8 mouse cellular contexts compared by ENCODE assay signal in genomic region chr5:100498436-100499180, GRCm38 (mm10). TPM values are rescaled to one million over a fixed set of nuclear protein-coding genes. Genes with fewer than 3 reads are reported as not detected.
DNase-seq lines count a peak whose midpoint lies in the region; ATAC-seq and TF ChIP-seq lines count a peak whose summit lies in the region.

No protein-coding gene starts in this region.

- H3K36me3 ChIP-seq in embryonic facial prominence, embryonic 11.5 days (replicated peaks; ENCODE audit: control insufficient read depth, insufficient read depth, low read depth, low read length) = no peaks in the 10 kb centered on the region
- no peaks in the 10 kb centered on the region for H3K36me3 ChIP-seq in limb, embryonic 12.5 days
- H3K36me3 ChIP-seq in midbrain, embryonic 13.5 days = no peaks in the 10 kb centered on the region
- H3K36me3 ChIP-seq in small intestine, adult 2 months (ENCODE audit: control insufficient read depth, insufficient read depth, low read length) = no peaks in the 10 kb centered on the region

- peak overlapping the region; percentile 90 for H3K4me2 ChIP-seq in embryonic facial prominence, embryonic 11.5 days (ENCODE audit: low read depth, low read length)
- H3K4me2 ChIP-seq in limb, embryonic 12.5 days = peak overlapping the region; percentile 92
- H3K4me2 ChIP-seq in midbrain, embryonic 13.5 days (replicated peaks) = peak overlapping the region; percentile 94

- H3K9me3 ChIP-seq in embryonic facial prominence, embryonic 11.5 days (replicated peaks; ENCODE audit: control insufficient read depth, low read length) = no peaks in the 10 kb centered on the region
- no peaks in the 10 kb centered on the region for H3K9me3 ChIP-seq in limb, embryonic 12.5 days
- no peaks in the 10 kb centered on the region for H3K9me3 ChIP-seq in midbrain, embryonic 13.5 days

- peak overlapping the region; percentile 59 for H3K4me3 ChIP-seq in embryonic facial prominence, embryonic 11.5 days (ENCODE audit: low read depth, low read length)
- peak overlapping the region; percentile 80 for H3K4me3 ChIP-seq in limb, embryonic 12.5 days (replicated peaks)
- peak overlapping the region; percentile 90 for H3K4me3 ChIP-seq in midbrain, embryonic 13.5 days (replicated peaks)
- H3K4me3 ChIP-seq in small intestine, adult 2 months (ENCODE audit: low read depth, low read length) = peak overlapping the region; percentile 78

- H3K27me3 ChIP-seq in embryonic facial prominence, embryonic 11.5 days (ENCODE audit: control insufficient read depth, insufficient read depth, low read length) = no peaks in the 10 kb centered on the region
- H3K27me3 ChIP-seq in limb, embryonic 12.5 days = no peaks in the 10 kb centered on the region
- H3K27me3 ChIP-seq in midbrain, embryonic 13.5 days = no peaks in the 10 kb centered on the region
- no peaks in the 10 kb centered on the region for H3K27me3 ChIP-seq in small intestine, adult 2 months (ENCODE audit: control insufficient read depth, insufficient read depth, low read length)

- ATAC-seq in embryonic facial prominence, embryonic 11.5 days (replicated peaks; ENCODE audit: insufficient number of reproducible peaks, low FRiP score, low TSS enrichment, low read depth) = peak; percentile 54
- peak; percentile 75 for ATAC-seq in limb, embryonic 12.5 days (ENCODE audit: insufficient number of reproducible peaks, insufficient read depth, low FRiP score, low TSS enrichment, low read depth)
- peak; percentile 74 for ATAC-seq in midbrain, embryonic 13.5 days

- no peak for TF ChIP-seq POLR2A in small intestine, adult 2 months (IDR thresholded peaks at IDR 0.05; ENCODE audit: low read depth, low read length)

- DNase-seq in layer of hippocampus, adult 11-12 months (ENCODE audit: low spot score) = peak; percentile 68
- no peak for DNase-seq in layer of hippocampus, adult 9-10 months (ENCODE audit: low spot score)
- DNase-seq in embryonic facial prominence, embryonic 11.5 days (ENCODE audit: low spot score) = peak; percentile 74
- peak; percentile 98 for DNase-seq in heart, adult 11 months
- DNase-seq in kidney, adult 11 months = peak; percentile 76

- no peaks in the 10 kb centered on the region for H3K4me1 ChIP-seq in embryonic facial prominence, embryonic 11.5 days (ENCODE audit: control insufficient read depth, insufficient read depth, low read length)
- H3K4me1 ChIP-seq in limb, embryonic 12.5 days (replicated peaks) = peaks cover 20% of the 10 kb centered on the region
- H3K4me1 ChIP-seq in midbrain, embryonic 13.5 days (replicated peaks) = peaks cover 26% of the 10 kb centered on the region
- no peaks in the 10 kb centered on the region; the same call in 1 of the 2 replicates for H3K4me1 ChIP-seq in small intestine, adult 2 months (ENCODE audit: control insufficient read depth, insufficient read depth, insufficient read length, low read length)

- no peak for TF ChIP-seq CTCF in small intestine, adult 2 months (IDR thresholded peaks at IDR 0.05; ENCODE audit: extremely low read depth, insufficient read length, insufficient replicate concordance, low read depth, low read length)

- under 1% methylated on average over 46 of the region's 46 CpGs for WGBS in embryonic facial prominence, embryonic 11.5 days
- WGBS in limb, embryonic 12.5 days = under 1% methylated on average over 41 of the region's 46 CpGs
- WGBS in midbrain, embryonic 13.5 days = under 1% methylated on average over 37 of the region's 46 CpGs
- WGBS in small intestine, adult 2 months = under 1% methylated on average over 46 of the region's 46 CpGs

- H3K27ac ChIP-seq in embryonic facial prominence, embryonic 11.5 days (replicated peaks; ENCODE audit: low read depth, low read length) = peak overlapping the region; percentile 59
- H3K27ac ChIP-seq in limb, embryonic 12.5 days = peak overlapping the region; percentile 70
- H3K27ac ChIP-seq in midbrain, embryonic 13.5 days = peak overlapping the region; percentile 74
- H3K27ac ChIP-seq in small intestine, adult 2 months (ENCODE audit: insufficient read depth, low read depth, low read length) = peak overlapping the region; percentile 52

- H3K9ac ChIP-seq in embryonic facial prominence, embryonic 11.5 days (replicated peaks; ENCODE audit: low read length) = peak overlapping the region; percentile 65
- peak overlapping the region; percentile 81 for H3K9ac ChIP-seq in limb, embryonic 12.5 days (replicated peaks)
- H3K9ac ChIP-seq in midbrain, embryonic 13.5 days (replicated peaks) = peak overlapping the region; percentile 86

RNA-seq across cellular contexts. Expression of gene Lin54, which starts 1.8 kb away (rescaled TPM):
- 16.1 and 19.0 TPM in 2 replicates for polyA plus RNA-seq in embryonic facial prominence, embryonic 11.5 days (2014; fragmentation: Nextera tagmentation; extraction: Ambion mirVana)
- 14.6 and 16.6 TPM in 2 replicates for polyA plus RNA-seq in limb, embryonic 12.5 days (2016; fragmentation: Nextera tagmentation; extraction: Ambion mirVana)
- 9.0 and 10.4 TPM in 2 replicates for polyA plus RNA-seq in midbrain, embryonic 13.5 days (2015; fragmentation: Nextera tagmentation; extraction: Ambion mirVana)
- polyA plus RNA-seq in small intestine, adult 2 months (2012; rRNA removed) = 1.9 and 6.3 TPM in 2 replicates

RNA-seq across cellular contexts. Expression of gene Cops4, which starts 19.5 kb away (rescaled TPM):
- polyA plus RNA-seq in embryonic facial prominence, embryonic 11.5 days (2014; fragmentation: Nextera tagmentation; extraction: Ambion mirVana) = 258 and 263 TPM in 2 replicates
- polyA plus RNA-seq in limb, embryonic 12.5 days (2016; fragmentation: Nextera tagmentation; extraction: Ambion mirVana) = 221 and 224 TPM in 2 replicates
- 194 and 202 TPM in 2 replicates for polyA plus RNA-seq in midbrain, embryonic 13.5 days (2015; fragmentation: Nextera tagmentation; extraction: Ambion mirVana)
- 7.3 and 14.0 TPM in 2 replicates for polyA plus RNA-seq in small intestine, adult 2 months (2012; rRNA removed)

Comparison
In these comparisons a context has a peak if more than half of its experiments do, and no peak if none do; other contexts are left out.
1. RNA of gene Cops4, which starts 19.5 kb away (polyA plus RNA-seq): 258 to 263 TPM in embryonic facial prominence, embryonic 11.5 days, 221 to 224 TPM in limb, embryonic 12.5 days and 194 to 202 TPM in midbrain, embryonic 13.5 days; 7.3 to 14.0 TPM in small intestine, adult 2 months; every median in the first group is over 10 times any median in the second.
2. Peak in every context shown above with its lines, with median percentiles within 50 percentile points of each other: ATAC-seq, H3K27ac ChIP-seq, H3K4me2 ChIP-seq, H3K4me3 ChIP-seq and H3K9ac ChIP-seq.